Mouse (Mus musculus) cerebellum, adult 9-10 months (tissue): ENCODE measurements around the gene Slc34a1.

Experiments
- DNase-seq: peaks from one replicate; pipeline ENCODE4 v3.0.0; 2022

Gene Slc34a1

GRCm38 (mm10) chr13:55444286-55444936 is 46.4 kb downstream of the Slc34a1 start:
- DNase-seq = peak; percentile 79

DNA sequence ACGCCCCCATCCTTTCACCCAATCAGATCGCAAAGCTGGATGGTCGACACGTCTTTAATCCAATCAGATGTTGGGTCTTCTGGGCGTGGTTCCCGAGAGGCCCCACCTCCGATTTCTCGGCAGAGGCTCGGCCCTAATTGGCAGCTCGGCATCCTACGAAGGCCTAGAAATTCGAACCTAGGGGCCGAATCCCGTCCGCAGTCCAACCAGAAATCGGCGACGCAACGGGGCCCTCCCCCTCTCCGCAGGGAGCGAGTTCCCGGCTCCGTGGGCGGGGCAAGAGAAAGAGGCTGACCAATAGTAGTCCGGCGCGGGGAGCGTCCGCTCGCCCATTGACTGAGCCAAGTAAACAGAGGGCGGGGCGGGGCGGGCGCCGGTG is 46.9 kb downstream of the Slc34a1 start, which contains the start of gene Grk6:
TSS of gene Grk6 (plus strand) at position 136 of the 379 bp plus-strand sequence.
- peak; percentile 100 for DNase-seq

GRCm38 (mm10) chr13:55445361-55446091 is 47.5 kb downstream of the Slc34a1 start:
- no peak for DNase-seq

DNA sequence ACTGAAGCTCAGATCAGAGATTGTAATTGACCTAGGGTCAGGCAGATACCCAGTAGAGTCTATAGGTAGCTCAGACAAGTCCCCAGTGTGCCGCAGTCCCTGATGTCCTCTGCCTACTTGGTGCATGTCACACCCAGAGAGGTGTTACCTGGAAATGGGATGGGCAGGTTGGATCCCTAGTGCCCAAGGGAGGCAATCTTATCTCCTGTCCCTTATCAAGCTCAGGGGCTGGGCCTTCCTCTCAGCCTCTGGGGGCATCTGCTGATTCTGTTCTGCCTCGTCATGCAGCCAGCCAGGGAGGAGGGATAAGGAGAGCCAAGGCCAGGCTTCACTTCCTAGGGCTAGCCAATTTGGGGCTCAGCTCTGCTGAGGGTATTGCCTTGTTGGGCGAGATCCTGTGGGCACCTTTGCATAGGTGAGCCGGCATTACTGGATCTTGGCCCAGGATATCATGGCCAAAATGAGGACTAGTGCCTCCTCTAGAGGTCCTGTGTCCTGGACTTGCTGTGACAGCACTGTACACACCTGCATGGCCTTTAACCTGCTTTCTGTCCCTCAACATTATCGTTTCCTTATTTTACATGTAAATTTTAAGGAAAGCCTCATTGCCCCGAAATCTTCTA is 48.6 kb downstream of the Slc34a1 start:
- DNase-seq = no peak

GRCm38 (mm10) chr13:55447543-55447943 is 49.6 kb downstream of the Slc34a1 start:
- DNase-seq = no peak

DNA sequence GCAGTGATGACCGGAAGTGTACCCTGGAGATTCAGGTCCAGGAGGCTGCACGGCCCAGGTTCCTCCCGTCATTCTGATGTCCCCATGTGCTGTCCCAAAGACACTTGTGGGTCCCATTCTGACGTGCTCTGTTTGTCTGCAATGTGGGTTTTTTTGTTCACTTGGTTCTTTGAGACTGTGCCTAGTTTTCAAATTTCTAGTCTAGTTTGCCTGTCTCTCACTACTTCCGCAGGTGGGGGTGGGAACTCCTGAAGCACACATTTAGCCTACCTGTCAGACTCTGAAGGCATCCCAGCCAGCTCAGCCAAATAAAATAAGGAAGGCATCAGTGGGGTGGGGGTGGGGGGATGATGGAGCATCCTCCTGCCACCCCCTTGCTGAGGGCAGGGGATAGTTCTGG is 50.1 kb downstream of the Slc34a1 start:
- no peak for DNase-seq

DNA sequence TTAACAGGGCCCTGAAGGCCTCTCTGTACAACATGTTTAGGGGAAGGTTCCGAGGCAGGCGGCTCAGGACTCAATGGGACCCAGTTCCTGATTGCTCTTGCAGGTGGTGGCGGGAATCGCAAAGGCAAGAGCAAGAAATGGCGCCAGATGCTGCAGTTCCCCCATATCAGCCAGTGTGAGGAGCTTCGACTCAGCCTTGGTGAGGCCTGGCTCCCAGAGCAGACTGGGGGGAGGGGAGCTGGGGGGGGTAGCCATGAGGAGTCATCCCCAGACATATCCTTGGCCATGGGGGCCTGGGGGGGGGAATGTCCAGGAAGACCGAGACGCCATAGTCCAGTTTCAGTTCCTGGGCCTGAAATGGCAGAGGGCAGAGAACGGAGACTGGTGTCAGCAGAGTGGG is 51.2 kb downstream of the Slc34a1 start:
- DNase-seq = no peak

DNA sequence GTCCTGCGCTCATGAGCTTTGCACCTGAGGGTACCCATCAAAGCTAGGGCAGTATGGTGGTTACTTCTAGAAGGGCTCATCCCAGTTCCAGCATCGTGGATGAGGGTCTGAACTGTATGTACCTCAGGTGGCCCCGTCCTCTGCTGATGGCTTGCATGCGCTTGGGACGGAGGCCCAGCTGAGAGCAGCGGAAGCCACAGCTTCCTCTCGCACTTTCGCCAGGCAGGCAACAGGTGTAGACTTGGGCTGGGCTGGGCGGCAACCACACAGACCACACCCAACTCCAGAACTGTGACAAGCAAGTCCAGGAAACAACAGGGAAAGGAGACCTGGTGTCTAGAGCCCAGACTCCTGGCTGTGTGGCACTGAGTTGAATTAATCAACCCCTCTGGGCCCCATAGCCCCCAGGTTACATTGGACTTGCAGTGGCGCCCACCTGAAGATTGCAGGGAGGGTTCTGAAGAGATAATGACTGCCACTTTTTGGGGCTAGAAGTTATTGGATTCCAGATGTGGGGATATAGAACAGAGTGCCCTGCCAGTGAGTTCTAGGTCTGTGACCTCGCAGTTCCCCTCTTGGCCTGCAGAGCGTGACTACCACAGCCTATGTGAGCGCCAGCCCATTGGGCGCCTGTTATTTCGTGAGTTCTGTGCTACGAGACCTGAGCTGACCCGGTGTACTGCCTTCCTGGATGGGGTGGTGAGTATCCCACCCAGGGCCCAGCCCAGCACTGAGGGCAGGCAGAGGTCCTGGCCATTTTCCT is 51.9 kb downstream of the Slc34a1 start:
- DNase-seq = no peak

- no peak for DNase-seq
Observed at GRCm38 (mm10) chr13:55450511-55450980, 52.6 kb downstream of the Slc34a1 start.

DNA sequence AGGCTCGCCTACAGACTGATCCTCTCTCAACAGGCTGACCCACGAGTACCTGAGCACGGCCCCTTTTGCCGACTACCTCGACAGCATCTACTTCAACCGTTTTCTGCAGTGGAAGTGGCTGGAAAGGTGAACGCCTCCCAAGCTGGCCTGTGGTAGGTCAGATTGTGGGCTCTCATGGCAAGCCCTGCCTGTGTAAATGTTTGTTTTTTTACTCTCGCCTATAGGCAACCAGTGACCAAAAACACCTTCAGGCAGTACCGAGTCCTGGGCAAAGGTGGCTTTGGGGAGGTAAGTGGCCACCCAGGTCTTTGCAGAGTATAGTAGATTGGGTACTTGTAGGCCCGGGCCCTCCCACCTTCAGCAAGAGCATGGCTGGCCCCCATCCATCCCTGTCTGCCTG is 53.3 kb downstream of the Slc34a1 start:
- no peak for DNase-seq

DNA sequence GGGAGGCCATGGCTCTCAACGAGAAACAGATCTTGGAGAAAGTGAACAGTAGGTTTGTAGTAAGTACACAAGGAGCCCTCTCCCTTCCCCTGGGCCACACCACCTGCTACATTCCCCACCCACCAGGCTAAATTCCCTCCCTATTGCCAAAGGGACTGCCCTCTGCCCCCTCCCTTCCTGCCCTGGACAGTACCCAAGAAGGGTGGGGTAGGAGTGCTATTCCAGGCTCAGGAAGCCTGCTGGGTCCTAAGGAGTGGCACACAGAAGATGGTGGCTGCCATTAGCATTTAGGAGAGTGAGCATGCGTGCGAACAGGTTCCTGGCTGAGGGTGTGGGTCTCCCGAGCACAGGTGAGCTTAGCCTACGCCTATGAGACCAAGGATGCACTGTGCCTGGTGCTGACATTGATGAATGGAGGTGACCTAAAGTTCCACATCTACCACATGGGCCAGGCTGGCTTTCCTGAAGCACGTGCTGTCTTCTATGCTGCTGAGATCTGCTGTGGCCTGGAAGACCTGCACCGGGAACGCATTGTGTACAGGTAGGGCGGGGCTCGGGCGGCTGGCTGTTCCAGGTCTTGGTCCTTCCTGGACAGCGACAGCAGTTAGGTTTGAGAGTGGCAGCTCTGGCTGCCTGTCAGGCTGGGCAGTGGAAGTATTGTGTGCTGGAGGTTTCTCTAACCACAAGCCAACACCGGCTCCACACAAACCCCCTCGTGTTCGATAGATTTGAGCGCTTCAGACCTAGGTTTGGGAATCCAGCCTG is 54.0 kb downstream of the Slc34a1 start:
- no peak for DNase-seq

- no peak for DNase-seq
Observed at GRCm38 (mm10) chr13:55462965-55463364, 65.0 kb downstream of the Slc34a1 start.

DNA sequence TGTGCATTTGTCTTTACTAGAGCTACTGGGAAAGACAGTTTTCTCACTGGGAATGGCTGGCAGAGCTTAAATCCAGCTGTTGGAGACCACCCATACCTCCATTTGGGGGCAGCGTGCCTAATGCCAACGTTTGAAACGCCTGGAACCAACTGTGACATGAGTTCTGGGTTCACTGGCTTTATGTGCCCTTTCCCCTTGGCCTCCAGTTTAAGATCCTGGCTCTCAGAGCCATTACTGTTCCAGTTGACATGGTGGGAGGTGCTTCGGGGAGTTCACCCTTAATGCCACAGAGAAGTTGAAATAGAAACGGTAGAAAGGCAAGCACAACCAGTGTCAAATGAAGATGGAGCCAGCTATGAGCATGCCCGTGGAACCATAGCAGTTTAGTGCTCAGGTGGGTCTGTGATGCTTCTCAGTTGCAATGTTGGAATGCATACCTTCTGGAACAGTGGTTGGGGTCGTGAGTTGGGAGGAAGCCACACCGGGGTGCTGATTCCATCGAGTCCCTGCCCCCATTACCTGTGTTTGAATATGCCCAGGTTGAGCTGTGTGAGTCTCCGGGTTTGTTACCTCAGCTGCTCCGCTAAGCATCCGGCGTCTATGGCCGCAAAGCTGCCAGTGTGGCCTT is 65.5 kb downstream of the Slc34a1 start:
- DNase-seq = no peak

DNA sequence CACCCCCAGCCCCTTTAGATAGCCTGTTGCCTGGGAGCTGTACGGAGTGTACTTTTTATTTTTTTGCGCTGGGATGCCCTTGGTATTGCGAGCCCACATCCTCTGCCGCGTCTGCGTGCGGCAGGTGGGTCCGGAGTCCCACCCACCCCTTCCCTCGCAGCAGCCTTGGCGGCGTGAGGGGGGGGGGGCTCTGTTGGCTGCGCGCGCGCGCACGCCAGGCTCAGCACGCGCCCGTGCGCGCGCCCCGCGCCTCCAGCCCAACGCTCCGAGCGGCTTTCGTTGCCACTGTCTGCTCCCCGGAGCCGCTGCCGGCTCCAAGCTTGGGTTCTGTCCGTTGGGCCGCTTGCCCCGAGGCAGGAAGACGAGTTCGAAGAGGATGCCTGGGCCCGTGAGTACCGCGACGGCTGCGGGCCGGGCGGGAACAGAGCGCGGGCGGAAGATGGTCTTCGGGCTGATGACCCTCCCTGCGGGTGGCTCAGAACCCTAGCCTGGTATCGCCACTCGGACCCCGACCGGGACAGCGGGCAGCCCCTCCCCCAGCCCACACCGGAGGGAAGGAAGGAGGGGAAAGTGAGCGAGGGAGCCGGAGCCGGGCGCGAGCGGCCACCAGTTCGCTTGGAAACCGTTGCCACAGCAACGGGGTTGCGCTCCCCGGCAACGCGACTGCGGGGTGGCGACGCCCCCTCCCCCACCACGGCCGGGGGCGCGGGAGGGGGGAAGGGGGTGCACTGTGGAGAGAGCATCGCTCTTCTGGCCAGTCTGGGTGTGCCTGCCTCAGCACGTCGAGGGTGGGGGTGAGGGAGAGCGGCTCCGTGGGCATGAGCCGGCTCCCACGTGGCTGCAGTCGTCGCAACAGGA is 66.3 kb downstream of the Slc34a1 start, which contains the start of gene Prr7:
TSS of gene Prr7 (plus strand) at position 241 of the 858 bp plus-strand sequence.
- no peak for DNase-seq

- DNase-seq = no peak
Observed at GRCm38 (mm10) chr13:55465184-55465583, 67.2 kb downstream of the Slc34a1 start.
